Mouse (Mus musculus): ENCODE results near the gene Sec14l1. TPM values are rescaled to one million over a fixed set of nuclear protein-coding genes. Genes with fewer than 3 reads are reported as not detected.

Sec14l1 gene
- polyA plus RNA-seq, 1 experiment: 46.1 TPM

DNA sequence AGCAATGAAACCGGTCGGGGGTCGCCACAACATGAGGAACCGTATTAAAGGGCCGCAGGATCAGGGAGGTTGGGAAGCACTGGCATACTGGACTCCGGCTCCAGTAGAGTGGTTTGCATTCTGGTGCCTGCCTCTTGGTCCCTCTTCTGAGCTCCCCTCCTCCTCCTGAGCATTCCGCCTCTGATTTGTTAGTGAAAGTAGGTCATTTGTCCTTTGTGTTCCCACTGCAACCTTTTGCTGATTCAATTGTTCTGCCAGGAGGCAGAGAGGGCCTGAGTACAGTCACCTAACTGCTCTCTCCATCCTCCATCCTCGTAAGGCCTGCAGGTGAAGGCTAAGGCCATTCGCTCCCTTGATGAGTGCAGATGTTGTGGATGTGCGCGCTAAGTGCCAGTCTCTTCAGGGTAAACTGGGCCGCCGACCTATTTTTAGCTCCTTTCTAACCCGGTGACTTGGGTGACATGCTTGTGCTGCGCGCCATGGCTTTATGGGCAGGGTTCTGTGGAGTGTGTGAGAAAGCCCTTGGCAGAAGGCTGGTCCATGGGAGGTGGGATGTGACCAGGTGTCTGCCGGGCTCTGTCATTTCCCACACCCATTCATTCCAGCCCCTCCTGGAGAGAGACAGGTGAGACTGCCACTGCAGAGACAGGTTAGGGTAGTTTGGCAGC lies 8.6 kb downstream of the Sec14l1 start:
- Histone ChIP-seq H3K4me1 (peaks cover 90% of the 10 kb centered on the region), H3K36me3 (replicated peaks; ENCODE audit: low read length) (peaks cover 87% of the 10 kb centered on the region), H3K9me3 (no peaks in the 10 kb centered on the region), H3K4me3 (replicated peaks) (no peak overlapping the region), H3K27me3 (replicated peaks) (no peaks in the 10 kb centered on the region)
- TF ChIP-seq FLI1 (IDR thresholded peaks at IDR 0.05; ENCODE audit: low read length): no peak
- TF ChIP-seq GATA1 (IDR thresholded peaks at IDR 0.05; ENCODE audit: borderline replicate concordance, low read length): no peak

DNA sequence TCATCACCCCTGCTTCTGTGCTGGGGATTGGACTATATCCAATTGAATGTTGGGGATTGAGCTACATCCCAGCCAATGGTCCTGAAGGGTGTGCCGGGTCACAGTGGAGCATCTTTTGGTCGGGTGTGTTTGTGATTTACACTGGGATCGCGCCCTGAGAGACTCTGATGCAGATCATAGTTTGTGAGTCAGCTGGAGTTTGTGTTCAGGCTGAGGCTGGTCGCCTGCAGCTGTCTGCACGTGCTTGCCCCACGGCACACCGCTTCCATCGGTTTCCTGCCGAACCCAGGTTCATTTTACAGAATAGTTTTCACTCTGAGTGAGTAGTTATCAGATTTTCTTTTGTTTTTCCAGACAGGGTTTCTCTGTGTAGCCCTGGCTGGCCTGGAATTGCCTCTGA lies 9.6 kb downstream of the Sec14l1 start:
- peaks cover 87% of the 10 kb centered on the region for H3K4me1 ChIP-seq
- no peaks in the 10 kb centered on the region for H3K27me3 ChIP-seq (replicated peaks)

DNA sequence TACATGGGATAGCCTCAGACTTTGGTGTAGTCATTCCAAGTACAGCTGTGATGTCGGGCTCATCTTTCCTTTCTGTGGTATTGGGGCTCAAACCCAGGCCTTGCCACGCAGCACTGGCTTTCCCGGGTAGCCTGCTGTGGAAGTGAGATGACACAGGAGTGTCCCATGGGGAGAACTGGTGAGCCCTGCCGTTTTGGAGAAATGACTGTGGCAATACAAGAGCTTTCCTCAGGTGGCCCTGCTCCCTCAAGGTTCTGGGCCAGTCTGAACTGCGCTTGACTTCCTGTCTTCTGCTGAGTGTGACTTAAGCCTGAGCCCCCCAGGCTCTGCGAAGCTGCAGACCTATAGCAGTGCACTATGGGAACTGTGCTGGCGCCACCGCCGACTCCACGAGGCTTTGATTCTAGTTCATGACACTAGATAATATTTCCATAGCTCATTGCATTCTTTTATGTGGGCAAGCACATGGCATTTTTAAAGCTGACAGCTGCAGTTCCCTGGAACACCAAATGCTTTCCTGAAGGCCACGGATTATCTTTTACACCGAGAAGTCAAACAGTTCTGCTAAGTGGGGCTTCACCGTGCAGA lies 12.4 kb downstream of the Sec14l1 start:
- H3K36me3 ChIP-seq (replicated peaks; ENCODE audit: low read length): peaks cover 85% of the 10 kb centered on the region
- TF ChIP-seq GATA1 (IDR thresholded peaks at IDR 0.05; ENCODE audit: borderline replicate concordance, low read length) (no peak), FLI1 (IDR thresholded peaks at IDR 0.05; ENCODE audit: low read length) (no peak)
- H3K27me3 ChIP-seq (replicated peaks): no peaks in the 10 kb centered on the region
- peaks cover 79% of the 10 kb centered on the region for H3K4me1 ChIP-seq
- H3K9me3 ChIP-seq: no peaks in the 10 kb centered on the region
- H3K4me3 ChIP-seq (replicated peaks): no peak overlapping the region

More for the DNA sequence above, 9.6 kb downstream of the Sec14l1 start:
- H3K9me3 ChIP-seq: no peaks in the 10 kb centered on the region
- H3K4me3 ChIP-seq (replicated peaks): no peak overlapping the region
- H3K36me3 ChIP-seq (replicated peaks; ENCODE audit: low read length): peaks cover 87% of the 10 kb centered on the region
- TF ChIP-seq FLI1 (IDR thresholded peaks at IDR 0.05; ENCODE audit: low read length) (no peak), GATA1 (IDR thresholded peaks at IDR 0.05; ENCODE audit: borderline replicate concordance, low read length) (no peak)

DNA sequence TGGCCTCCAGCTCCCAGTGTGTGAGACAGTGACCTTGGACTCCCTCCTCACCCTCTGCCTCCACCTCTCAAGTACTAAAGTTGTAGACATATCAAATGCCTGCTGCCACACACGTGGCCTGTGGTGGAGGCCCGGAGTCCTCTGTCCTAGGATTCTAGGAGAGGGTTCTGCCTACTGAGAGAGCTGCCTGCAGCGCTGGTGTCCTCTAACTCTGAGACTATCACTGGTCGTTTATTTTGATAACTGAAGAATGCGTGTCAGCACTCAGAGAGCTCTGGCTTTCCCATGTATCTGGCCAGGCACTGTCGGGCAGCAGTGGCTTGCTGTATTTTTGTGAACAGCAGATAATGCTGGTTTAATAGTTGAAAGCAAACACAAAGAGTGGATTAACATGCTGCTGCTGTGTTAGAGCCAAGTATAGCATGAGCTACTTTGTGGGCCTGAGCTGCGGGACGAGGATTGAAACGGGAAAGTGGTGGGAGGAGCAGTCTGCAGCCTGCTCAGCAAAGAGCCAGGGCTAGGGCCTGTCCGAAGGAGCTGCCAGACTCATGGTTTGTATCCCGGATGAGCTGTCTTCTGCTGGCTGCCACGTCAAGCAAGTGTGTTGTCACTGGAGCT lies 13.1 kb downstream of the Sec14l1 start:
- no peaks in the 10 kb centered on the region for H3K9me3 ChIP-seq
- H3K4me3 ChIP-seq (replicated peaks): no peak overlapping the region
- H3K4me1 ChIP-seq: peaks cover 74% of the 10 kb centered on the region
- no peaks in the 10 kb centered on the region for H3K27me3 ChIP-seq (replicated peaks)
- TF ChIP-seq FLI1 (IDR thresholded peaks at IDR 0.05; ENCODE audit: low read length) (no peak), GATA1 (IDR thresholded peaks at IDR 0.05; ENCODE audit: borderline replicate concordance, low read length) (no peak)
- peaks cover 83% of the 10 kb centered on the region for H3K36me3 ChIP-seq (replicated peaks; ENCODE audit: low read length)

DNA sequence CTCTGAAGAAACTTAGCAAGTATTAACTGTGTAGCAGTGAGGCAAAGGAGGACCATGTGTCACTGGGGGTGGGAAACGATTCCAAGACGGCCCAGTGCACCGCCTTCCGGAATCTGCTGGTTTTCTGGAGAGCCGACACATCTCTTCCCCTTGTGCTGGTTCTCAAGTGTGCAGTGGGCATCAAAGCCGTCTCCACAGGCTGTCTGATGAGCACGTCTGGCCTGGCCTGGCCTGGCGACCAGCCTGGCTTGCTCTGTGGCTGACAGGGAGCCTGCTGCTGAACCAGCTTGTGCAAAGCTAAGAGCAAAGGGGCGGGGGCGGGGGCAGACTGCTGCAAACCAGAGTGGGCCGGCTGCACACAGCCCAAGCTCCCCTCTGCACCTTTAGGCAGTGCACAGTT lies 14.5 kb downstream of the Sec14l1 start:
- Histone ChIP-seq H3K27me3 (replicated peaks) (no peaks in the 10 kb centered on the region), H3K4me3 (replicated peaks) (no peak overlapping the region), H3K9me3 (no peaks in the 10 kb centered on the region), H3K36me3 (replicated peaks; ENCODE audit: low read length) (peaks cover 75% of the 10 kb centered on the region), H3K4me1 (peaks cover 65% of the 10 kb centered on the region)
- no peak for TF ChIP-seq GATA1 (IDR thresholded peaks at IDR 0.05; ENCODE audit: borderline replicate concordance, low read length)
- no peak for TF ChIP-seq FLI1 (IDR thresholded peaks at IDR 0.05; ENCODE audit: low read length)

DNA sequence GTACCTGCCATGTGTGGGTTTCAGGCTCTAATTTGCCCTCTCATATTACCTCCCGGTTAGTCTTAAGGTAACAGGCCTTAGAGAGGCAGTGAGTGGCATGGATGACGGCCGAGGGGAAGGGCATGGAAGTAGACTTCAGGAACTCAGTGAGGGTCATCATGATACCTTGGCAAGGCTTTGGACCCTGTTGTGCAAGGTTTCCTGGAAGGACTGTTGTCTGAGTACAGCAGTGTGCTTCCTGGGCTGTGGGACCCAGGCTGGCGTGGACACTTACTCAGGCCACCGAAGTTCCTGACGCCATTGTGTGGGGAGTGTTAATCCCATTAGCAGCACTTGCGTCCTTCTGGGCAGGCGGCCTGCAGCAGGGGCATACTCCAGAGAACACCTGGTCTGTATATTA lies 15.1 kb downstream of the Sec14l1 start:
- peaks cover 78% of the 10 kb centered on the region for H3K36me3 ChIP-seq (replicated peaks; ENCODE audit: low read length)
- no peak overlapping the region for H3K4me3 ChIP-seq (replicated peaks)
- H3K9me3 ChIP-seq: no peaks in the 10 kb centered on the region
- H3K4me1 ChIP-seq: peaks cover 69% of the 10 kb centered on the region
- TF ChIP-seq FLI1 (IDR thresholded peaks at IDR 0.05; ENCODE audit: low read length) (no peak), GATA1 (IDR thresholded peaks at IDR 0.05; ENCODE audit: borderline replicate concordance, low read length) (no peak)
- no peaks in the 10 kb centered on the region for H3K27me3 ChIP-seq (replicated peaks)

DNA sequence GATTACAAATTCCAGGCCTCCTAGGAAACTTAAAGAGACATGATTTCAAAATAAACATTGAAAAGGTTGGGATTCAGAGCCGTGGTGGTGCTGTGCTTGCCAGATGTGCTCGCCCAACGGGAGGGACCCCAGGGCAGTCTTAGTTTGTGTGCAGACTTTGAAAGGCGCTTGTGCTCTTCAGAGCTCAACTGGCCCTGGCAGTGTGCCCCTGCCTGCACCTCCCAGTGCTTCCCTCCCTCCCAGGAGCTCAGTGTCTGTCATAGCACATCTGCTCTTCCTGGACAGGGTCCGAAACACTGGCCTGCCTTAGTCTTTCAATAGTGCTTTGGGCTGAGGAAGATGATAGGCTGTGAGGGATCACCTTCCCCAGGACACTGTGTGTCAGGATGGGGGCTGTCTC lies 15.9 kb downstream of the Sec14l1 start:
- Histone ChIP-seq H3K36me3 (replicated peaks; ENCODE audit: low read length) (peaks cover 71% of the 10 kb centered on the region), H3K9me3 (no peaks in the 10 kb centered on the region), H3K27me3 (replicated peaks) (no peaks in the 10 kb centered on the region), H3K4me3 (replicated peaks) (no peak overlapping the region), H3K4me1 (peaks cover 69% of the 10 kb centered on the region)
- TF ChIP-seq GATA1 (IDR thresholded peaks at IDR 0.05; ENCODE audit: borderline replicate concordance, low read length) (no peak), FLI1 (IDR thresholded peaks at IDR 0.05; ENCODE audit: low read length) (no peak)

DNA sequence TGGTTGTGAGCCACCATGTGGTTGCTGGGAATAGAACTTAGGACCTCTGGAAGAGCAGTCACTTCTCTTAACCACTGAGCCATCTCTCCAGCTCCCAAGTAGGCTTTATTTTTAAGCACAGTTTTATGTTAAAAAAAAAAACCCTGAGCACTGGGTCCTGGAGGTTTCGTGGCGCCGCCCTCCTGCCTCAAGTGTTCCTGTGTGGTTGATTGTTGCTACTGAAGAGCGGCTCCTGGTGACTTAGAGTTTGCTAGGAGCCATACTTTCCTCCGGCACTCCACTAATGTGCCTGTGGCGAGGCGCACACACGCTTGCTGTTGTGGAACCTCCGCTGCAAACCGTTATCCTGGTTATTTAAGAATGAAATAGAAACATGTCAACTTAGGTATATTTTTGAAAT lies 16.5 kb downstream of the Sec14l1 start:
- Histone ChIP-seq H3K27me3 (replicated peaks) (no peaks in the 10 kb centered on the region), H3K4me3 (replicated peaks) (no peak overlapping the region), H3K36me3 (replicated peaks; ENCODE audit: low read length) (peaks cover 67% of the 10 kb centered on the region), H3K4me1 (peaks cover 69% of the 10 kb centered on the region), H3K9me3 (no peaks in the 10 kb centered on the region)
- no peak for TF ChIP-seq FLI1 (IDR thresholded peaks at IDR 0.05; ENCODE audit: low read length)
- no peak for TF ChIP-seq GATA1 (IDR thresholded peaks at IDR 0.05; ENCODE audit: borderline replicate concordance, low read length)

DNA sequence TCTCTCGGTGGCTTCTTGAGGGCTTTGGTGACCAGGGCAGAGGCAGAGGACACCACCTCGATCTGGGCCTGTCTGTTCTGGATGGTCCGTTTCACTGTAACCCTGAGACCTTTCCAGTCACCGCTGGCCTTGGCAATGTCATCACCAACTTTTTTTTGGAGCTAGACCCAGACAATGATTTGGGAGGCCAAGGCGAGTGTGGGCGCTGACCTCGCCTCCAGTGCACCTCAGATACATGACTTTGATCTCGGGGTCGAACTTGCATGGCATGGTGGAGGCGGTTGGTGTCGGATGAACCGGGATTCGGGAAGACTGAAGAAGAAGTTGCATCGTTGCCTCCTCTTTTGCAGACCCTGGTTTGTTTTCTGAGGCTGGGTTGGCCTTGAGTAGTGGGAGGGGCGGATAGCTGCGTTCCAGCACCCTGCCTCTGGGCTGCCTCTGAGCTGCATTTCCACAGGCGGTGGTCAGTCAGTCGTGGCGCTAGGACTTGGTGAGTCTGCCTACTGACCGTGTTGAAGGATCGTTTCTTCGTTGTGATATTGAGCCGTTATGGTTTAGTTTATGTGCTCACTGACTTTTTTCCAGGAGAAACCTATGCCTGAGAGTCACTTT lies 19.9 kb downstream of the Sec14l1 start:
- Histone ChIP-seq H3K9me3 (no peaks in the 10 kb centered on the region), H3K27me3 (replicated peaks) (no peaks in the 10 kb centered on the region), H3K4me3 (replicated peaks) (no peak overlapping the region), H3K4me1 (peaks cover 70% of the 10 kb centered on the region), H3K36me3 (replicated peaks; ENCODE audit: low read length) (peaks cover 54% of the 10 kb centered on the region)
- no peak for TF ChIP-seq GATA1 (IDR thresholded peaks at IDR 0.05; ENCODE audit: borderline replicate concordance, low read length)
- TF ChIP-seq FLI1 (IDR thresholded peaks at IDR 0.05; ENCODE audit: low read length): no peak
